Mouse (Mus musculus) retina, postnatal 1 day (tissue): ENCODE measurements at regions not wholly inside any gene's neighbourhood (a gene's known extent, or its start where the extent isn't known, plus 50 kb on each side); places are given as distances from the start of the nearest gene placed in this dataset.
A peak's percentile ranks its signal among the peaks of the same experiment; 100 is the strongest.

Experiments
- DNase-seq: peaks from one replicate; pipeline ENCODE4 v3.0.0-alpha.2; 2012

DNA sequence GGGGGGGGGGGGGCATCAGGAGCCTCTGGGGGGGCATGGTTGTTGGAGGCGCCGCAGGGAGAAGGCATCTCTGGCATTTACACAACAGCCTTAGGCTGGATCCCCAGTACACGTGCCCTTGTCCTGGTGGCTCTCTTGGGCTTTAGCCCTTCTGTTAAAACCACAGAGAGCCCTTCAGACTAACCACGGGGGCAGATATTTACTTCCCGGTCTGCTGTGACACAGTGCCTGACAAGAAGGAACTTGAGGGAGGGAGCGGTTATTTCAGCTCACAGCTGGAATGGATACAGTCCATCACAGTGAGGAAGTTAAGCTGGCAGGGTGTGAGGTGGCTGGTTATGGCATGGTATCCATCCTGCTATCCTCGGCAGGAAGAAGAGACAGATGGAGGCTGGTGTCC lies 71.0 kb upstream of the Gm11733 start:
- DNase-seq = no peak

DNA sequence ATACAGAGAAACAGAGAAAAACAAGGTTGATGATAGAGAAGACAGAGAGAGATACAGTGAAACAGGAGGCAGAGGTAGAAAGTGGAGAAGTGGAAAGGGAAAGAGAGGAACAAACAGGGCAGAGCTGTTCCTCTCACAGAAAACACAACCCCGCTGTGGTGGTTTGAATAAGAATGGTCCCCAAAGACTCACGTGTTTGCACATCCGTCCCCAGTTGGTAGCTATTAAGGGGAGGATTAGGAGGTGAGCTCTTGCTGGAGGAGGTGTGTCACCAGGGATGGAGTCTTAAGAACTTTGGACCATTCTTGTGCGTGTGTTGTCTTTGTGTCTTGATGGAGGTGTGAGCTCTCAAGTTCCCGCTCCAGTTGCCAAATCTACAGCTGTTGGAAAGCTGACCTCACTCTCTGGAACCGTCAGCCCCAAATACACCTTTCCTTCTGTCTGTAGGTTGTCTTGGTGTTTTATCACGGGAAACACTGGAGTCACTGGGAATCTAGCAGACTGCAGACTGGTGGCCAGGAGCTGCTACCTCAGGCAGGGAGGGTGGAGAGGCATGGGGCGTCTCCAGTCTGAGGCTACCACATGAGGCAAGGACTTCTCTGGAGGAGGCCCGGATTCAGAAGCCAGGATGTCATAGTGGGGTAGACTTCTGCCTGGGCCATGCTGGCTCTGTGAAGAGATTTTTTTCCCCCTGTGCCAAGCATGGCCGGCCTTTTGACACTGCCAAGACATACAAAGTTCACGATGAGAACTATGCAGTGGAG lies 70.0 kb upstream of the Gm11733 start:
- no peak for DNase-seq

DNA sequence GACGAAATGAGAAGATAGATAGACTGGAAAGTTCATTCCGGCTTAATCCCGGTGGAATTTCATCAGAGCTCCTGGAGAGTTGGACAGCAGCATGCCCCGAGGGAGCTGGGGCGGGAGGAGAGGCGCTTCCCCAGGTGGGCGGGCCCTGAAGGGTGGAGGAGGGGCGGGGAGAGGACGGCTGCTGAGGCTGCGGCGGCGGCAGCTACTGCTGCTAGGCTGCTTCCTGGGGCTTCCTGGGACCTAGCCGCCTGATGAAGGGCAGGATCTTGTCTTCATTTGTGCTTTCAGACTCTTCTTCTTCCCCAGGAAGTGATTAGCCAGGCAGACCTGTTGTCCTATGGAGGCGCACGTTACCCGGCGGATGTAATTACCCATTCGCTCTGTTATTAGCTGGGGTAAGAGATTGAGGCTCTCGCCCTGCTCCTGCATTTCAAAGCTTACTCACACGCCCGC lies 69.3 kb upstream of the Gm11733 start:
- DNase-seq = peak; percentile 72

DNA sequence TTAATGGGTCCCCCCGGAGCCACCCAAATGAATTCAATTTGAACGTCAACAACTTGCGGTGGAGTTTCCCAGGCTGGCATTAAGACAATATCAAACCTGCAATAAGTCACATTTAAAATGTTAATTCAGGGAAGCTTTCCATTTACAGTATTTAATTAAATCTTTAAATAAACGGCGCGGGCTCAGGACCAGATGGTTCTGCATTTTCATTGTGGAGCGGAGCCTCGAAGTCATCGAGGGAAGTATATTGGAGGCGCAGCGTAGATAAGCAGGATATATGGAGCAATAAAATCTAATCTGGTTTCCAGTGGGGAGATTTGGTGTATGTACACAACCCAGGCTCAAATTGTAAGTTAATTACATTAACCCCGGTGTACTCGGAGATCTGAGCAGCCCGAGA lies 68.7 kb upstream of the Gm11733 start:
- DNase-seq = no peak

DNA sequence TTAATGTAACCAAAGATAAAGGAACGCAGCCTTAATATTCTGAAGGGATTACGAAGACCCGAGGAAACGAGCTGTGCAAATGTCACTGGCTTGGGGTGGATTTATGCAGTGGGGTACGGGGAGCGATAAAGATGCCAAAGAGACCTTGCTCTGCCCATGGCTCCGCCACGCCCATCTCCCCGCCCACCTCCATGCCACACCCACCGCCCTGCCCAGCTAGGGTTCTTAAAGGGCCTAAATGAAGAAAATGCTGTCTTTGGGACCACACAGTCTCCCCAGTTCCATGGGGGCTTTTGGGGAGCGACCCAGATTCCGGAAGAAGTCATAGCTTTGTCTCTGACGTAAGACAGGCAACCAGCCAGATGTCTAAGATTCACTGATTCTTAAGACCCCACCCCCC lies 68.2 kb upstream of the Gm11733 start:
- DNase-seq = peak; percentile 54

DNA sequence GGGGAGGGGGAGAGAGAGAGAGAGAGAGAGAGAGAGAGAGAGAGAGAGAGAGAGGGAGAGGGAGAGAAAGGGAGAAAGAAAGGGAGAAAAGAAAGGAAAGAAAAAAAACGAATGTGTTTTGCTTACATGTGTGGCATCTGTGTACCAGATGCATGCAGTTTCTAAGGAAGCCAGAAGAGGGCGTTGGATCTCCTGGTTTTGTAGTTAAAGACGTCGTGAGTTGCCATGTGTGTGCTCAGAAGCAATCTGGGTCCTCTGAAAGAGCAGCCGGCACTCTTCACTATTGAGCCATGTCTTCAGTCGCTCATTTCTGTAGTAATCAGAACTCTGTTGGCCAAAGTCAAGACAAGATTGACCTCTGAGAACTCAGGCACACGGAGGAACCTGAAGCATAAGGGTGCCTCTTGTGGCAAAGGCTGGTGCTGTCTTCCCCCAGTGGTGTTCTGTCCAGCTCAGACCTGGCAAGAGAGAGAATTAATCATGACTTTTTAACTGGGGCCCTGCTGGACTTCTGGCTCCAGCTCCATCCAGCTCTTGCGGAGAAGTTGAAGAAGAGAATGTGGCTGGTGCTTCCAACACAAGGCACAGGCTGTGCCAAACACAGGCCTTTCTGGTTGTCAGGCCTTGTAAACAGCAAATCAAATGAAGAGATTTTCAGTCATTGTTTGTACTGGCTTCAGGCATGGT lies 67.0 kb upstream of the Gm11733 start:
- DNase-seq = no peak

DNA sequence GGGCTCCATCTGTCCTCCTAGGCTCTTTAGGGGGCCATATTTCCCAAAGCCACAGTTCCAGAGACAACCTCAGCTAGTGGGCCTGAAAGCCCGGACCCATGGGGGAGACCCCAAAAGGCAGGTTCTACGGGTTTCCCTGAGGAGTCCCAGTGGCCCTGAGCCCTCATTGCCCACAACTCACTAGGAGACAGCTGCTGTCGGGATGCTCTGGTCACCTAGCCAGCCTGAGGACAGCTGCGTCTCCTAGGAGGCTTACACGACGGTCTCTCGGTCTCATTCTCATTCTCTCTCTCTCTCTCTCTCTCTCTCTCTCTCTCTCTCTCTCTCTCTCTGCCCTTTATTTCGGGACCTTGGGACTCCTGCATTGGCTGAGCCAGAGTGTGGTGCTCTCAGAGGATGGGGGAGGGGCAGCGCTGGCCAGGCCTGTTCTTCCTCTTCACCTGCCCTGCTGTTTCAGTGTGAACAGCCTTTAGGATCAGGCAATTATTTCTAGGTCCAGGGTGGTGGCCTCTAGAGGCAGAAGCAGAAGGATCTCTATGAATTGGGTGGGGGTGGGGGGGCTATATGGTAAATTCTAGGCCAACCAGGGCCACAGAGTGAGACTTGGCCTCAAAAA lies 66.1 kb upstream of the Gm11733 start:
- DNase-seq = no peak

DNA sequence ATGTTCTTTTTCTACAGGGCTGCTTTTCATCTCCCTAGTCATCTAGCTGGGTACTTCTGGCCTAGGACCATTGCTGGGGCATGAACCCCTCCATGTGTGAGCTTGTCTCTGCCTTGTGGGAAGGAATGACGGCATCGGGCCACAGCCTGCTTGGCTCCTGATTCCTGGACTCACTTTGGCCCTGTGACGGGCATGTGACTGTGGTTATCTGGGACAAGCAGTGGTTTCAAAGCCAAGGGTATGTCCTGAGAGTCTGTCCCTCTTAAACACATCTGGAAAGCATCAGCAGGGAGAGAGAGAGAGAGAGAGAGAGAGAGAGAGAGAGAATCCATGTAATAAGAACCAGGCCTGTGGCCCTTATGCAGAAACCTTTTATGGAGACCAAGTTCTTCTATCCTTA lies 65.2 kb upstream of the Gm11733 start:
- DNase-seq = no peak

DNA sequence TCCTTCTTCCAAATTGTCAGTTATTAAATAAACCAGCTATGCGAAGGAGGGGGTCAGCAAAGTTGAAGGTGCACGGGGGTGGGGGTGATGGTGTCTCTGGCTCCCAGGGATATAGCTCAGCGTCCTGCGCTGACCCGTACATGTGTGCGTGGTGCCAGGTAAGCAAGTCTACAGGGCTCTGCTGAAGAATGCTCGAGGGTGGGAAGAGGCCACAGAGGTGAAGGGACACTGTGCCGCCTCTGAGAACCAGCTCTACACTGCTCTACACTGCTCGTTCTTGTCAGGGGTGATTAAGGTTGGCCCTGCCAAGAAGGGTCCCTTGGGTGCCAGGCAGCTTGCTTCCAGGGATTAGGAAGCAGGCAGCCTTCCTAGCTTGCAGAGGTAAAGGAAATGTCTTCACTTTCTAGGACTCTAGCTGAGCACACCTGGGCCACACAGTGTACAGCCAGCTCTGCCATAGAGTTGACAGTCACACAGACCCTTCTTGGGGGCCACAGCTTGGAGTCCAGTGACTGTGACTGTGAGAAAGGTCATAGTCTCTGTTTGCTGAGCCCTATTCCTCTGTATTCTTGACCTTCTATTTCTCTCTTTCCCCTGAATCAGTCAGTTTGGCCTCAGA lies 64.7 kb upstream of the Gm11733 start:
- DNase-seq = no peak

DNA sequence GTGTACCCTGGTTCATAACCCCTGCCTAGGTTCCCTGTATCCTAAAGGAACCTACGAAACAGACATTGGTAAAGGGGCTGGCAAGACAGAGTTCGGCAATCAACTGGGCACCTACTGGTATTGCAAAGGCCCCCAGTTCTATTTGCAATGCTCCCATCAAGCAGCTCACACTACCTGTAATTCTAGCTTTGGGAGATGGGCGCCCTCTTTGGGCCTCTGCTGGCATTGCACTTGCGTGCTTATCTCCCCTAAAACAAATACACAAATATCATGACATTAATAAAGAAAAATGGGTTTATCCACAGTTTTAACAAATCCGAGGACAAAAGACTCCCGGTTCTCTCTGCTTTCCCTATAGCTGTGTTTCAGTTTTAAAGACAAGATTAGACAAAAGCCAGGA lies 61.5 kb upstream of the Gm11733 start:
- no peak for DNase-seq

DNA sequence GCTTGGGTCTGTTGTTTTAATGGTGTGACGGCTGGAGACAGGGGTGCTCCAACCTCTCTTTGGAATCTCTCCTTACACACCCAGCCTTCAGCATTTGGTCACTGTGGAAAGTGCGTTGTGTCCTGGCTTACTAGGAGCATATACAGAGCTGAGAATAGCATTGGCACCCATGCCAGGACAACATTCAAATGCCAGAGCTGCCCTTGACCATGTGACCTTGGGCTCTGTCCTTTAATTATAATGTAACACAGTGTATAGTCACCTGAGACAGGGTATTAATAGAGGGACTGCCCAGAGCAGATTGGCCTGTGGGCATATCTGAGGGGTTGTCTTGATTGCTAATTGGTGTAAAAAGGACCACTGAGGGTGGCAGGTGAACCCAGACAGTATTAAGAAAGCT lies 60.7 kb upstream of the Gm11733 start:
- no peak for DNase-seq

DNA sequence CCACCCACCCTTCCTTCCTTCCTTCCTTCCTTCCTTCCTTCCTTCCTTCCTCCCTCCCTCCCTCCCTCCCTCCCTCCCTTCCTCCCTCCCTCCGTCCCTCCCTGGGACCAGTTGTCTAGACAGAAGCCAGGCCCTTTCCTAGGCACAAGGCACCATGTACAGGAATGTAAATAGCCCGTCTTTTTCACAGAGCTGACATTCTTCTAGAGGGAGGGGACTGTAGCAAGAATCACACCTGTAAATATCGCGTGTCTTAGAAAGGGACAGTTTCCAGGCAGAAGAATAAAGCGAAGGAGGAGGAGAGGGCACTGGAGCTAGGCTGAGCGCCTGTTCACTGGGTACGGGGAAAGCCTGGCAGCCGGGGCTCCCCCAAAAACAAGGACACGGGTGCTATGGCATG lies 58.7 kb upstream of the Gm11733 start:
- DNase-seq = no peak

DNA sequence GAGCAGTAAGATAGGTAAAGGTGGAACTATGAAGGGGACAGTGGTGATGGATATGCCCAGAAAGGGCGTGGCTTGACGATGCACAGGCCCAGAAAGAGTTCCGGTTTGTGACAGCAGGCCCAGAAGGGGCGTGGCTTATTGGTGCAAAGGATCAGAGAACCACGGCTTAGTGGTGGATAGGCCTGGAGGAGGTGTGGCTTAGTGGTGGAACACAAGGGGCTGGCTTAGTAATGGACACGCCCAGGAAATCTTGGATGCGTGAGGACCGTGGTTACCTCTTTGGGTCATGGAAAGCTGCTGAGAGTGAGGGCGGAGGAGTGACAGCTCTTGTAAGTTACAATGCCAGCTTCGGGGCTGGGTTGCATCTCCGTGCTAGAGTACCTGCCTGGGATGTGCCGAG lies 58.2 kb upstream of the Gm11733 start:
- peak; percentile 69 for DNase-seq

DNA sequence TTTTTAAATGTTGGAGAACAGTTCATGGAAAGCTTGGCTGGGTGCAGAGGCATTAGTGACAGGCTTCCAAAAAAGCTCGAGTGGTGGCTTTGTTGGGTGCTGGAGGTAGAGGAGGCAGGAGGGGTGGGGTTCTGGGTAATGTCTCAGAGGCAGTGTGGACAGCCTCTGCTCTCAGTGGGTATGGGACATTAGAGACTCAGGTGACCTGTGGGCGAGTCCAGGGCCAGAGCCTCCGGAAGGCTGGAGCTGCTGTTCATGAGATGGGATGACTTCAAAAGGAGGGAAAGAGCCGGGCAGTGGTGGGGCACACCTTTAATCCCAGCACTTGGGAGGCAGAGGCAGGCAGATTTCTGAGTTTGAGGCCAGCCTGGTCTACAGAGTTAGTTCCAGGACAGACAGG lies 57.5 kb upstream of the Gm11733 start:
- no peak for DNase-seq

DNA sequence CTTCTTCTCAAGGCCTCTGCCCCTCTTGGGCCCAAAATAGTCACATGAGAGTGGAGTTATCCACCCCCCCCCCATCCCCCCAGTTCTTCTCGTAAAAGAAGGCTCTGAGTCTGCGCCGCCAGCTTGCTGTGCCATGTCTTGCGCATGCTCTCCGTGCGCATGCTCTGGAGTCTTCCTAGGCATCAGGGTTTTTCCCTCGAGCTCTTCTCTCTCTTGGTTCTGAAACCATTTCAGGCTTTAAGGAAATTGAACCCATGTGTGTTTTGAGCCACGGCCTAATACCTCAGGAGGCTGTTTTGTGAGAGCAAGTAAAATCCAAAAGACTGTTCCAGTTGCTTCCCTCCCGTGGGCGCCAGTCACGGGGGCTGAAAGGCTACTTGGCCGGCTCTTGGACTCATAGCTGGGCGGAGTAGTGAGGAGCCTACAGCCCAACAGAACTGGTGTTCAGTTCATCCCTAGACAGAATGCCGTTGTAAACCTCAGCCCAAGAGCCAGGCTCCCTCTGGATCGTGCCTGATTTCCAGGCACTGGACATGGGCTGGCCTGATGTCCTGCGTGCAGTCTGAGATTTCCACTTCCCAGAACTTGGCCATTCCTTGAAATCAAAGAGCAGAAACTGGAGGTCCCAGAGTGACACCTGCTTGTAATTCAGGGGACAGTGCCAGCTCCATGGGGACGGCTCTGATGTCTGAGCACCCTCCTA lies 56.2 kb upstream of the Gm11733 start:
- DNase-seq = no peak

DNA sequence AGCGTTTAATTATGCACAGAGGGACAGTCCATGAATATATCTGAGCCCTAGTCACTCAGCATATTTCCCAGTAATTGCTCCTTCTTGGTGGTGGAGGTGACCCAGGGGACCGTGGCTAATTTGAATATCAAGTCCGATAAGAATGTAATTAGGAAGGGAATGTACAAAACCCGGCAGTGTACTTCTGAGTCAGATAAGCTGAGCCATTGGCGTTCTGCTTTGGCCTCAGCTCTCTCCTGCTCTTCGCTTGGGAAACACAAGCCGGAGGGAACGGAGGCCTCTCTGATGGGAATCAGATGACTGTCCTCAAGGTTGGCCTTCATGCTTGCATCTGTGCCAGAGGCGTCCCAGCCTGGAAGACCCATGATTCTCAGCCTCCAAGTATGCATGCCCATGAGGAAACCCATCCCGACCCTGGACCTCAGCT lies 54.8 kb upstream of the Gm11733 start:
- DNase-seq = no peak

DNA sequence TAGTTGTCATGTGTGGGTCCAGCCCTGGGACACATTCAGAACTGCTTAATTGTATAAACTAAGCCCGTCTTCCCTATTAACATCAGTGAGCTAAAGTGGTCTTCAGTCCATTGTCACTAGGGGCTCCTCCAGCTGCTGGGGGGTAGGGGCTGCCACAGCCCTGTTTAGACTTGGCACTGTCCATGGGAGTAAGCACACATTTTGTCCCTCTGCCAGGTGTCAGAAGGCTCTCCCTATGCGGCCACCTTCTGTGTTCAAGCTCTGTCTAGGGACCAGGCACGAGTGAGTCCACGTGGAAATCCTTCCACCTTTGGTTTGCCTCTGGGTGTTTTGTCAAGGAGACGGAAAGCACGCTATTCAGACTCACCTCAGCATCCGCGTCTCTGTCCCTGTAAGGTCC lies 54.3 kb upstream of the Gm11733 start:
- DNase-seq = no peak

DNA sequence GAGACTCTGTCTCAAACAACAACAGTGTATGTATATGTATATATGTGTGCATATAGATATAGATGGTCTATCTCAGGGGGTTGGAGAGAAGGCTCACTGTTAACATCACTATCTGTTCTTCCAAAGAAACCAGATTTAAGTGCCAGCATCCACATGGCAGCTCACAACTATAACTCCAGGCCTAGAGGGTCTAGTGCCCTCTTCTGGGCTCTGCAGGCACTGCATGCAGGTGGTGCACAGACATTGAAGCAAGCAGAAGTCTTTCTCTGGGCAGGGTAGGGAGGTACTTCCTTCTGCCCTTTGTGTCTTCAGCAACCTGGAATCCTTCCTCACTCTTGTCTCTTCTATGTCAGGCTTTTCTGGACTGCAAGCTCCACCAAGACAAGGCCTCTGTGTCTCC lies 50.1 kb upstream of the Gm11733 start:
- no peak for DNase-seq
